Mouse (Mus musculus) erythroid progenitor cell, adult 5-6 weeks (primary cell): ENCODE data around the gene Scarf2. TPM values are rescaled to one million over a fixed set of nuclear protein-coding genes. Genes with fewer than 3 reads are reported as not detected.

Source experiments
- total RNA-seq, 2 experiments: library from RNA; stranded (forward) in 1 of 2; stranded (reverse) in 1 of 2; fragments of 150-400 nt in 1 of 2; fragments of 186-747, 209-891 nt in 1 of 2; gene quantifications; 2 replicates each; pipeline versions ENCODE4 v1.2.3 to v1.2.4; 2015 to 2017; ENCODE audit warnings: low replicate concordance in 2 of 2

Gene Scarf2
- total RNA-seq, 2 experiments from 2014 or later: 0.42 TPM; not detected in 1

Other genes starting within 250 kb of the Scarf2 start
- gene Lrrc74b, start 236.0 kb upstream of the Scarf2 start, total RNA-seq (2015; ENCODE audit: low replicate concordance): not detected in 2 replicates
- not detected in 2 replicates for gene Lrrc74b, start 236.0 kb upstream of the Scarf2 start, total RNA-seq (2017; ENCODE audit: low replicate concordance)
- not detected in 2 replicates for gene P2rx6, start 235.4 kb upstream of the Scarf2 start, total RNA-seq (2015; ENCODE audit: low replicate concordance)
- not detected in 2 replicates for gene P2rx6, start 235.4 kb upstream of the Scarf2 start, total RNA-seq (2017; ENCODE audit: low replicate concordance)
- 2.2 TPM in 1 of 2 replicates, not detected in the other for gene Slc7a4, start 214.1 kb upstream of the Scarf2 start, total RNA-seq (2015; ENCODE audit: low replicate concordance)
- gene Slc7a4, start 214.1 kb upstream of the Scarf2 start, total RNA-seq (2017; ENCODE audit: low replicate concordance): not detected in 2 replicates
- 59.1 and 97.3 TPM in 2 replicates for gene Smpd4, start 177.9 kb upstream of the Scarf2 start, total RNA-seq (2015; ENCODE audit: low replicate concordance)
- gene Smpd4, start 177.9 kb upstream of the Scarf2 start, total RNA-seq (2017; ENCODE audit: low replicate concordance): 32.6 and 43.5 TPM in 2 replicates
- gene Ccdc74a, start 150.8 kb upstream of the Scarf2 start, total RNA-seq (2015; ENCODE audit: low replicate concordance): 5.0 and 11.5 TPM in 2 replicates
- 2.8 and 13.5 TPM in 2 replicates for gene Ccdc74a, start 150.8 kb upstream of the Scarf2 start, total RNA-seq (2017; ENCODE audit: low replicate concordance)
- 55.1 and 70.8 TPM in 2 replicates for gene Med15, start 64.4 kb upstream of the Scarf2 start, total RNA-seq (2015; ENCODE audit: low replicate concordance)
- 57.3 and 60.2 TPM in 2 replicates for gene Med15, start 64.4 kb upstream of the Scarf2 start, total RNA-seq (2017; ENCODE audit: low replicate concordance)
- gene Klhl22, start 37.7 kb upstream of the Scarf2 start, total RNA-seq (2015; ENCODE audit: low replicate concordance): 4.2 and 5.4 TPM in 2 replicates
- gene Klhl22, start 37.7 kb upstream of the Scarf2 start, total RNA-seq (2017; ENCODE audit: low replicate concordance): 3.7 and 3.9 TPM in 2 replicates
- not detected in 2 replicates for gene B830017H08Rik, start 35.8 kb downstream of the Scarf2 start, total RNA-seq (2015; ENCODE audit: low replicate concordance)
- not detected in 2 replicates for gene B830017H08Rik, start 35.8 kb downstream of the Scarf2 start, total RNA-seq (2017; ENCODE audit: low replicate concordance)
- 7.1 and 9.7 TPM in 2 replicates for gene Car15, start 41.1 kb downstream of the Scarf2 start, total RNA-seq (2015; ENCODE audit: low replicate concordance)
- gene Car15, start 41.1 kb downstream of the Scarf2 start, total RNA-seq (2017; ENCODE audit: low replicate concordance): 4.6 and 9.5 TPM in 2 replicates
- gene Gm20518, start 94.4 kb downstream of the Scarf2 start, total RNA-seq (2015; ENCODE audit: low replicate concordance): 1.8 and 2.1 TPM in 2 replicates
- gene Gm20518, start 94.4 kb downstream of the Scarf2 start, total RNA-seq (2017; ENCODE audit: low replicate concordance): 1.0 TPM in 1 of 2 replicates, not detected in the other
- gene Tssk1, start 96.9 kb downstream of the Scarf2 start, total RNA-seq (2015; ENCODE audit: low replicate concordance): not detected in 2 replicates
- gene Tssk1, start 96.9 kb downstream of the Scarf2 start, total RNA-seq (2017; ENCODE audit: low replicate concordance): not detected in 2 replicates
- gene Dgcr2, start 101.3 kb downstream of the Scarf2 start, total RNA-seq (2015; ENCODE audit: low replicate concordance): 21.4 and 38.9 TPM in 2 replicates
- gene Dgcr2, start 101.3 kb downstream of the Scarf2 start, total RNA-seq (2017; ENCODE audit: low replicate concordance): 41.7 and 42.7 TPM in 2 replicates
- gene Tssk2, start 101.4 kb downstream of the Scarf2 start, total RNA-seq (2015; ENCODE audit: low replicate concordance): not detected in 2 replicates
- not detected in 2 replicates for gene Tssk2, start 101.4 kb downstream of the Scarf2 start, total RNA-seq (2017; ENCODE audit: low replicate concordance)
- 9.4 and 10.9 TPM in 2 replicates for gene Ess2, start 114.1 kb downstream of the Scarf2 start, total RNA-seq (2015; ENCODE audit: low replicate concordance)
- 9.6 and 27.5 TPM in 2 replicates for gene Ess2, start 114.1 kb downstream of the Scarf2 start, total RNA-seq (2017; ENCODE audit: low replicate concordance)
- gene Gsc2, start 117.8 kb downstream of the Scarf2 start, total RNA-seq (2015; ENCODE audit: low replicate concordance): not detected in 2 replicates
- gene Gsc2, start 117.8 kb downstream of the Scarf2 start, total RNA-seq (2017; ENCODE audit: low replicate concordance): not detected in 2 replicates
- 0.84 and 12.3 TPM in 2 replicates for gene Slc25a1, start 130.9 kb downstream of the Scarf2 start, total RNA-seq (2015; ENCODE audit: low replicate concordance)
- gene Slc25a1, start 130.9 kb downstream of the Scarf2 start, total RNA-seq (2017; ENCODE audit: low replicate concordance): 8.5 and 9.9 TPM in 2 replicates
- gene Vpreb2, start 183.1 kb downstream of the Scarf2 start, total RNA-seq (2015; ENCODE audit: low replicate concordance): 8.8 TPM in 1 of 2 replicates, not detected in the other
- not detected in 2 replicates for gene Vpreb2, start 183.1 kb downstream of the Scarf2 start, total RNA-seq (2017; ENCODE audit: low replicate concordance)